Mouse (Mus musculus) embryonic facial prominence, embryonic 13.5 days (tissue): ENCODE data around the gene Tmem255a. TPM values are rescaled to one million over a fixed set of nuclear protein-coding genes. Genes with fewer than 3 reads are reported as not detected.

ENCODE experiments used
- ATAC-seq: fragments of 200-750 bp; cut with Nextera tagmentation; 2 replicates; pipeline ENCODE4 v1.8.0; 2017; ENCODE audit warnings: low read depth; ENCODE audit not compliant: insufficient number of reproducible peaks, insufficient read depth, low FRiP score, low TSS enrichment
- H3K27ac ChIP-seq: fragments of 300-500 bp; sonication (generic); 2 replicates; pipeline ENCODE4 v1.5.1; 2015; ENCODE audit warnings: moderate library complexity, mild to moderate bottlenecking, inconsistent platforms
- H3K27me3 ChIP-seq: fragments of 300-500 bp; sonication (generic); 2 replicates; pipeline ENCODE4 v1.6.1; 2015; ENCODE audit warnings: mild to moderate bottlenecking, inconsistent platforms
- H3K36me3 ChIP-seq: fragments of 300-500 bp; sonication (generic); 2 replicates; pipeline ENCODE4 v1.6.1; 2015; ENCODE audit warnings: mild to moderate bottlenecking, inconsistent platforms
- H3K4me1 ChIP-seq: fragments of 300-500 bp; sonication (generic); 2 replicates; pipeline ENCODE4 v1.6.1; 2015; ENCODE audit warnings: inconsistent platforms
- H3K4me2 ChIP-seq: fragments of 300-500 bp; sonication (generic); 2 replicates; pipeline ENCODE4 v1.6.1; 2015; ENCODE audit warnings: moderate library complexity, mild to moderate bottlenecking, inconsistent platforms
- H3K4me3 ChIP-seq: fragments of 300-500 bp; sonication (generic); 2 replicates; pipeline ENCODE4 v1.5.1; 2015; ENCODE audit warnings: mild to moderate bottlenecking, inconsistent platforms
- H3K9ac ChIP-seq: fragments of 300-500 bp; sonication (generic); 2 replicates; pipeline ENCODE4 v1.6.1; 2015; ENCODE audit warnings: mild to moderate bottlenecking, inconsistent platforms
- H3K9me3 ChIP-seq: fragments of 300-500 bp; sonication (generic); 2 replicates; pipeline ENCODE4 v1.6.1; 2016; ENCODE audit warnings: inconsistent platforms
- WGBS: fragments of 180-500 bp; shearing (Covaris S2); methylation state at CpG from one replicate; pipeline ENCODE4 v1.1.7; 2015; ENCODE audit warnings: mixed read lengths; 5-methylcytosine and 5-hydroxymethylcytosine counted together
- polyA plus RNA-seq: library from polyadenylated mRNA; unstranded; fragments of >200 nt; fragmentation: Nextera tagmentation; extraction: Ambion mirVana; gene quantifications from 2 replicates; pipeline ENCODE4 v1.2.1, GENCODE M21; 2015

Tmem255a gene
- 33.0 and 34.2 TPM in 2 replicates for polyA plus RNA-seq

DNA sequence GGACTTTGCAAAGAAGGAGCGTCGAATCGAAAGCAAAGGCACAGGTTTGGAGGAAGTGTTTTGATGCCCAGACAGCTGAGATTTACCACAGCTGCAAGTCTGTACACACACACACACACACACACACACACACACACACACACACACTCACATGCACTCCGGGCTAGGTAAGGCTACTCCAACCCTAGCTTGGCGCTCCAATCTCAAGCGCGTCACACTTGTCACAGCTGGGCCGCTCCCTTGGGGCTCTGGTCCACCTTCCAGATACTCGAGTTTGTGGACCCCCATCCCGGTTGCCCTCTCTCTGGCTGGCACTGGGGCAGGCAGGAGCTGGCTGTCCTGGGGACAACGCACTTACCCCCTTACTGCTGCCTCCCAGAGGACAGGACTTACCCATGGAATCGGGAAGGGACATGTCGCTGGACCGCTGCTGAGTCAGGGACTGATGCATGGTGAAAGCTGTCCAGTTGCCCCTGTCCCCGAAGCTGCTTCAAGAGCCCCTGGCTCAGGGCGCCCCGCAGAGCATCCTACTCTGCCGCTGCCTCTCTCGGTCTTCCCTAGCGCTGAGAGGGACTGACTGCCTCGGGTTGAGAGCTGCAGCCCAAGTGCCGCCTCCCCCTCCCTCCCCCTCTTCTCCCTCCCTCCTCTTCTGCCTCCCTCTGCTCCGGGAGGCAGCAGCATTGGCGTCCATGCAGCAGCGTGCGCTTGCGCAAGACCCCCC is at the start of gene Tmem255a:
Gene Tmem255a (minus strand): TSS at position 589 of the 721 bp plus-strand sequence.
- H3K27me3 ChIP-seq: peaks cover 8% of the 10 kb centered on the region
- 0 out of 2 replicates have a peak, but pooled peaks have one; percentile 32 for ATAC-seq
- peak within 1 kb of the TSS; percentile 41 for H3K4me3 ChIP-seq
- no peaks in the 10 kb centered on the region for H3K9me3 ChIP-seq
- peak within 1 kb of the TSS; percentile 61 for H3K9ac ChIP-seq
- H3K4me1 ChIP-seq: no peaks in the 10 kb centered on the region
- peak within 1 kb of the TSS; percentile 74 for H3K4me2 ChIP-seq
- 22% methylated on average over 24 of the region's 27 CpGs for WGBS
- no peaks in the 10 kb centered on the region for H3K36me3 ChIP-seq
- no peak within 1 kb of the TSS for H3K27ac ChIP-seq

DNA sequence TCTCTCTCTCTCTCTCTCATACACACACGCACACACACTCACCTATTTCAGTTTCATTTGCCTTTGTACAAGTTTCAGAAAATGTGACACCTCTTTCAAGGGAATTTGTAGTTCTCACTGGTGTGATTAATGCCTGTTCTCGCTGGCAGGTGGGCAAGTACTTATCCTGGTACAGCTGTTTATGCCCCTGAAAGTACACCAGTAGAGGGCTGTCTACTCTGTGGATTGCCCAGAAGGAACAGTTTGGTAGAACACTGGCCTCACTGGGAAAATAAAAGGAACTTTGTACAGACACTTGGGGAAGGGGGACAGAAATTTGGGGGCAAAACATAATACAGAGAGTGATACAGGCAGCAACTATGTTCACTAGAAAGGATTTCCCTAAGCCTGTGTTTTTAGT is 7.4 kb upstream of the Tmem255a start:
- ATAC-seq: no peak
- 27% methylated on average over 2 of the region's 2 CpGs for WGBS

DNA sequence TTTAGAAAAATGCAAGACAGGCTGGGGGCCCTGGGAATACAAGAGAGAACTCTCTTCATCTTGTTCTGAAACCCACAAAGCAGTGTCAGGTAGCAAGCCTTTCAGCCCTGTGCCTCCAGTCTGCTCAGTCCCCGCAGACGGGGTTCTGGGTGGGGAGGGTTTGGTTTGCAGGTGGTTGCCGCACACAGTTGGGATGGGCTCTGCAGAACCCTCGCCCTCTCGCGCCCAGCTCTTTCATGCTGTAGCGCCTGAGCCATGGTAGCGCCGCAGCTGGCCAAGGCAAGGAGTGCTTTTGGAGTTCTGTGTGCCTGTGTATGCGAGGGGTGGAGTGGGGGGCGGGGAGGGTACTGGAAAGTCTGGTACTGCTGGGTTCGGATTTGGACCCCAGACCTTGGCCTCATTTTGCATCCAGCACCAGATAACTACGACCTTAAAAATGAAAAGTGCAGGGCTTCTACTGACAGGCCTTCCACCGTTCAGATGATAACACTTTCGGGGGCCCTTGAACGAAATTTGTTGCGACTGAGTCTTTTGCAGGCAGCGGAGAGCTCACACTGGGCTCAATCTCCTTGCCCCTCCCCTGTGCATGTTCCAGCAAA is 1.8 kb downstream of the Tmem255a start:
- Histone ChIP-seq H3K4me1 (no peaks in the 10 kb centered on the region), H3K9ac (no peak overlapping the region), H3K9me3 (no peaks in the 10 kb centered on the region), H3K4me2 (peak overlapping the region; percentile 74), H3K27me3 (peaks cover 8% of the 10 kb centered on the region), H3K4me3 (peak overlapping the region; percentile 41), H3K36me3 (no peaks in the 10 kb centered on the region), H3K27ac (no peak overlapping the region)
- ATAC-seq: no peak
- WGBS: 20% methylated on average over 18 of the region's 18 CpGs

More for the DNA sequence above, 7.4 kb upstream of the Tmem255a start:
- Histone ChIP-seq H3K36me3 (no peaks in the 10 kb centered on the region), H3K4me3 (no peak overlapping the region), H3K4me1 (no peaks in the 10 kb centered on the region), H3K27ac (no peak overlapping the region), H3K9me3 (no peaks in the 10 kb centered on the region), H3K4me2 (no peak overlapping the region), H3K27me3 (no peaks in the 10 kb centered on the region), H3K9ac (no peak overlapping the region)

DNA sequence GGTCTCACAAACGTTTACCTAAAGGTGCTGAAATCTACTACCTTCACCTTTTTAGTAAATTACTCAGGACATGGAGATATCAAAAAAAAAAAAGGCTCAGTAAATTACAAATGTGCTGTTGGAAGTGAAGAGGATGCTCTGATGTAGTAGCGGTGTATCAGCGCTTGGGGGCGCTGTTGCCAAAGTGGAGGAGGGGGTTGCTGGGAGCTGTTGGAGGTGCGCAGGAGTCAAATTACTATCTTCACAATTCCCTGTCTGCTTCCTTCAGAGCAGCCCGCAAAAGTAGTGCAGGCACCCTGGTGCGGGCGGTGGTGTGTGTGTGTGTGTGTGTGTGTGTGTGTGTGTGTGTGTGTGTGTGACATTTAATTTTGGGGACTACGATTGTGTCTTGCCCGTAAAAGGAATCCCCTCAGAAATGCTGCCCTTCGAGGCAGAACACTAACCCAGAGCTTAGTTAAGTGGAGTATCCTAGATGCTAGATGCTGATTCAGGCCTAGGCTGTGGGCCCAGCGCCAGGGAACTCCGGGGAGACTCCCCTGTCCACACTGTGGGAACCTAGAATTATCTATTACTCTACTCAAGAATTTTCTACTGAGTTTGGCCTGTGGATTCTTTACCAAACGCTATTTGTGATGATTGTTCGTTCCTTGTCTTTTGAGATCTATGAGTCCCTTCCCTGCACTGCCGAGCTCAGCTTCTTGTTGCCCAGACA is 2.4 kb downstream of the Tmem255a start:
- WGBS: 21% methylated on average over 16 of the region's 16 CpGs
- ATAC-seq: no peak
- Histone ChIP-seq H3K4me2 (peak overlapping the region; percentile 74), H3K9me3 (no peaks in the 10 kb centered on the region), H3K27ac (no peak overlapping the region), H3K4me1 (no peaks in the 10 kb centered on the region), H3K36me3 (no peaks in the 10 kb centered on the region), H3K9ac (no peak overlapping the region), H3K27me3 (peaks cover 8% of the 10 kb centered on the region), H3K4me3 (peak overlapping the region; percentile 41; the same call in 1 of the 2 replicates)

DNA sequence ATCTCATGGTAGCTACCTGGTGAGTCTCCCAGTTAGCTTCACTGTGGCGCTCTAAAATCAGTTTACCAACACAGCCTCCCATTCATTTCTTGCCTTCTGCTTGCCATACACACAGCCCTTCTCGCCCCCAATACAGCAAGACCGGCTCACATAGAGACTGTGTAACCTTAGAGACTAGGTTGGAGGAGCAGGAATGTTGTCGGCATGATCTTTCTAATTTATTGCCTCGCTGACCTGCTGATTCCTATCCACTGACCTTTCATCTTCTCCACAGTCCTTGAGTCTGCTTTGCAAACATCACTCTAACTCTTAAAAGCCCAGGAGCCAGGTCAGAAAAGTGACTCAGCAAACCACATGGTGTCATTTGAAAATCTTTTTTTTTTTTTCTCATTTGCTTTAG is 4.6 kb downstream of the Tmem255a start:
- no peak for ATAC-seq
- H3K9me3 ChIP-seq: no peaks in the 10 kb centered on the region
- H3K9ac ChIP-seq: no peak overlapping the region
- no peak overlapping the region for H3K4me3 ChIP-seq
- no peak overlapping the region for H3K4me2 ChIP-seq
- 41% methylated on average over 5 of the region's 5 CpGs for WGBS
- H3K36me3 ChIP-seq: no peaks in the 10 kb centered on the region
- peaks cover 8% of the 10 kb centered on the region for H3K27me3 ChIP-seq
- H3K4me1 ChIP-seq: no peaks in the 10 kb centered on the region
- no peak overlapping the region for H3K27ac ChIP-seq

DNA sequence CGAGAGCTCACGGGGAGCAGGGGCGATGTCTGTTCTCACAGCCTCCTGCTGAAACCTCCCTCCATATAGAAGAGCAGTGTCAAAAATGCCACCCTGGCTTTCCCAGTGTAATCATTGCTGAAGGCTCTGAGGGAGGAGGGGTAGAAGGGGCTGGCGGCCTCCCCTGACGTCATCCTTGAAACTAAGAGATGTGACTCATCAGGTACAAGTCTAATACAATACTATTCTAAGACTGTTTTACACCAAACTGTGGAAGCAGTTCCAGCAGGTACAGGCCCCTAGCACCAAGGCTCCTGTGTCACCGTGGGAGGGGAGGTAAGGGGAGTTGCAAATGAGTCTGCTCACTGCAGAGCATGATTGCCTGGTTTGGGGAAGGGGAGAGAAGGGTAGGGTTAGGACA is 5.1 kb downstream of the Tmem255a start:
- Histone ChIP-seq H3K27ac (no peak overlapping the region), H3K4me3 (no peak overlapping the region), H3K9me3 (no peaks in the 10 kb centered on the region), H3K9ac (no peak overlapping the region), H3K36me3 (no peaks in the 10 kb centered on the region), H3K27me3 (peaks cover 8% of the 10 kb centered on the region), H3K4me1 (no peaks in the 10 kb centered on the region), H3K4me2 (no peak overlapping the region)
- no peak for ATAC-seq
- 49% methylated on average over 6 of the region's 6 CpGs for WGBS

DNA sequence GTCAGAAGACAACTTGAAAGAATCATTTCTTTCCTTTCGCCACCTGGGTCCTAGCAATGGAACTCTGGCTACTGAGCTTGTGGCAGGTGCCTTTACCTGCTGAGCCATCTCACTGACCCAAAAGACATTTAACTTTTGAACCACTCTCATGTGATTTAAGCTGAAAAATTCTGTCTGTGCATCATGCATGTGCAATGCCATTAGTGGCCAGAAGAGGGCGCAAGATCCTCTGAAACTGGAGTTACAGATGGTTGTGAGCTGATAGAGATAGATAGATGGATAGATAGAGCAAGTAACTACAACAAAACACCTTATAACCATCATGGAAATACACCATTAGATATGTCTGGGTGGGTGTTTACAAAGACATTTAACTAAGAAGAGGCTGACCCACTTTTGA is 14.5 kb downstream of the Tmem255a start:
- Histone ChIP-seq H3K4me3 (no peak overlapping the region), H3K36me3 (no peaks in the 10 kb centered on the region), H3K27me3 (no peaks in the 10 kb centered on the region), H3K9me3 (no peaks in the 10 kb centered on the region), H3K27ac (no peak overlapping the region), H3K9ac (no peak overlapping the region), H3K4me1 (no peaks in the 10 kb centered on the region), H3K4me2 (no peak overlapping the region)
- WGBS: 30% methylated on average over 2 of the region's 2 CpGs
- no peak for ATAC-seq

DNA sequence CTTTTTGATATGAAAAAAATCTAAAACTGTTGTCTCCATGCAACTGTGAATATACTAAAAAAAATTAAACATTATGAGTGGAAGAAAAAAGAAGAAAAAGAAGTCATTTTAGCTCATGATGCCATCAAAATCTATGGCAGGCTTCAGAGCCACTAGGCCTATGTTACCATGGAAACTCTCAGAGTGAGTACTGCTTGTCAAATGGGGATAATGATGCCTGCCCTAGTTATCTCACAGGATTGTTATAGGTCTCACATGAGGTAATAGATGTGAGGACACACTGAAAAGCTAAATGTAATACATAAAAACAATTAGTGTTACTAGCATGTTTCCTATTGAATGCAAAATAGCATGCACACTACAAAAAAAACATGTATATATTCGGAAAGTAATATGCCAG is 22.4 kb downstream of the Tmem255a start:
- Histone ChIP-seq H3K4me1 (no peaks in the 10 kb centered on the region), H3K9ac (no peak overlapping the region), H3K27ac (no peak overlapping the region), H3K36me3 (no peaks in the 10 kb centered on the region), H3K4me3 (no peak overlapping the region), H3K27me3 (no peaks in the 10 kb centered on the region; the same call in 1 of the 2 replicates), H3K9me3 (no peaks in the 10 kb centered on the region), H3K4me2 (no peak overlapping the region)
- ATAC-seq: no peak
- 80% methylated on average over 1 of the region's 1 CpGs for WGBS

DNA sequence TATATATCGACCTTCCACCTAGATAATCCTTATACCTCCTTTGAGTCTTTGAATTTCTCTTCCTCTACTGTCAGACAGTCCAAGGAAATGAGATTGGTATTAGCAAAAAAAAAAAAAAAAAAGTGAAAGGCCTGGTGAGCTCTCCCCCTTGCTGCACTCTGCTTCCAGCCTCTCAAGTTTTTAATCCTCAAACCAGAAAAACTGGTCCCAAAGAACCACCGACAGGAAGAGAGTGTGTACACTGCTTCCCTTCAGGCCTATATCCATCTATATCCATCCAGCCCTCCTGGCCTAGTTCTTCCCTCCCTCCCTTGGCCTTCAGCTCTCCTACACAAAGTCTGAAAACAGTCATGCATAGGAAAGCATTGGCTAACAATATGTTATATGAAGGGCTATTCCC is 29.5 kb downstream of the Tmem255a start:
- Histone ChIP-seq H3K27ac (no peak overlapping the region), H3K36me3 (no peaks in the 10 kb centered on the region), H3K4me2 (no peak overlapping the region), H3K27me3 (no peaks in the 10 kb centered on the region; the same call in 1 of the 2 replicates), H3K4me1 (no peaks in the 10 kb centered on the region), H3K9me3 (no peaks in the 10 kb centered on the region), H3K4me3 (no peak overlapping the region), H3K9ac (no peak overlapping the region)
- WGBS: 54% methylated on average over 2 of the region's 2 CpGs
- no peak for ATAC-seq

DNA sequence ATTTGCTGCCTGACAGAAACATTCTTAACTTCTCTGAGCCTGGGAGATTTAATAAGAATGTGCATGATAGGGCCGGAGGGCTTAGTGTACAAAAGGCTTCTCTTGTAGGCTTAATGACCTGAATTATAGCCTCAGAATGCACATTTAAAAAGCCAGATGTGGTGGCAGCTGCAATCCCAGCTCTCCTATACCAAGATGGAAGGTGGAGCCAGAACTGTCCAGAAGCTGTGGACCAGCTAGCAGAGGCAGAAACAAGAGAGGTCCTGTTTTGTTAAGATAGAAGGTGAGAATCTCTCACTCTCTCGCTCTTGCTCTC is 34.6 kb downstream of the Tmem255a start:
- no peak overlapping the region for H3K27ac ChIP-seq
- H3K4me1 ChIP-seq: no peaks in the 10 kb centered on the region
- H3K9ac ChIP-seq: no peak overlapping the region
- H3K9me3 ChIP-seq: no peaks in the 10 kb centered on the region
- no peaks in the 10 kb centered on the region for H3K27me3 ChIP-seq
- WGBS: 76% methylated on average over 2 of the region's 2 CpGs
- no peak overlapping the region for H3K4me2 ChIP-seq
- no peak for ATAC-seq
- no peaks in the 10 kb centered on the region for H3K36me3 ChIP-seq
- H3K4me3 ChIP-seq: no peak overlapping the region

DNA sequence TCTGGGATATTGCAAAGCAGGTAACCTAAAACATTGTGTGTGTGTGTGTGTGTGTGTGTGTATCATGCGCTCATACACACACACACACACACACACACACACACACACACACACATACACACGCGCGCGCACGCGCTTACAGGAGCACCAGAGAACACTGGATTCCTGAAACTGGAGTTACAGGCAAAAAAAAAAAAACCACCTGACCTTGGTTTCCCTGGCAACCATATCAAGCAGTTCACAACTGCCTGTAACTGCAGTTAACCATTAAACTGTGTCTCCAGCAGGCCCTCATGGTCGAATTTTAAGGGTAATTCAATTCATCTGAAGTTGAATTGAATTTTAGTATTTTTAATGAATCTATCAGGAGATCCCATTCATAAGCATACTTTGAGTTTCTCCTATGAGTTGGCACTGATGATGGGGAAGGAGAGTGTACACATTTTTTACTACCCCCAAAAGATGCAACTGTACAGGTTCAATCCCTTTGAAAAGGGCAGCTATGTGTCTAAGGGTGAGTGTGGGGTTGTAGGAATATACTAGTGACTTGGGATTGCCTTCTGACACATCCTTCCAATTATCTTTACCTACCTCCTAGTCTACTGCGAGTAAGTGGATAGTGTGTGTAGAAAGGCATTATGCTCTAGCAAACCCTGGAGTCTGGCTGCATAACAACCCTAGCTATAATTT is 35.1 kb downstream of the Tmem255a start:
- Histone ChIP-seq H3K9ac (no peak overlapping the region), H3K36me3 (no peaks in the 10 kb centered on the region), H3K27me3 (no peaks in the 10 kb centered on the region), H3K9me3 (no peaks in the 10 kb centered on the region), H3K27ac (no peak overlapping the region), H3K4me2 (no peak overlapping the region), H3K4me1 (no peaks in the 10 kb centered on the region), H3K4me3 (no peak overlapping the region)
- 74% methylated on average over 9 of the region's 9 CpGs for WGBS
- no peak for ATAC-seq
